Mouse (Mus musculus) midbrain, embryonic 10.5 days (tissue): ENCODE measurements around the gene Harbi1. TPM values are rescaled to one million over a fixed set of nuclear protein-coding genes. Genes with fewer than 3 reads are reported as not detected.
A peak's percentile ranks its signal among the peaks of the same experiment; 100 is the strongest.

ENCODE experiments used
- DNase-seq: peaks from one replicate; pipeline ENCODE4 v3.0.0-alpha.2; 2017; ENCODE audit warnings: low spot score
- H3K27ac ChIP-seq: fragments of 300-500 bp; sonication (generic); replicated peaks from 2 replicates; pipeline ENCODE4 v1.5.1; 2016; ENCODE audit warnings: mild to moderate bottlenecking
- H3K27me3 ChIP-seq: fragments of 300-500 bp; sonication (generic); 2 replicates; pipeline ENCODE4 v1.6.1; 2016; ENCODE audit warnings: low read depth, mild to moderate bottlenecking; ENCODE audit not compliant: poor library complexity, severe bottlenecking
- H3K36me3 ChIP-seq: fragments of 300-500 bp; sonication (generic); 2 replicates; pipeline ENCODE4 v1.6.1; 2016; ENCODE audit warnings: mild to moderate bottlenecking, moderate library complexity
- H3K4me1 ChIP-seq: fragments of 300-500 bp; sonication (generic); 2 replicates; pipeline ENCODE4 v1.6.1; 2016
- H3K4me3 ChIP-seq: fragments of 300-500 bp; sonication (generic); 2 replicates; pipeline ENCODE4 v1.5.1; 2016; ENCODE audit warnings: mild to moderate bottlenecking, moderate library complexity
- H3K9me3 ChIP-seq: fragments of 300-500 bp; sonication (generic); replicated peaks from 2 replicates; pipeline ENCODE4 v1.6.1; 2016; ENCODE audit warnings: mild to moderate bottlenecking
- WGBS: fragments of 180-500 bp; shearing (Covaris S2); methylation state at CpG from one replicate; pipeline ENCODE4 v1.1.7; 2016; 5-methylcytosine and 5-hydroxymethylcytosine counted together
- polyA plus RNA-seq: library from polyadenylated mRNA; unstranded; fragments of >200 nt; fragmentation: Nextera tagmentation; extraction: Ambion mirVana; gene quantifications from 2 replicates; pipeline ENCODE4 v1.2.1, GENCODE M21; 2016

Gene Harbi1
- 22.5 and 26.2 TPM in 2 replicates for polyA plus RNA-seq

DNA sequence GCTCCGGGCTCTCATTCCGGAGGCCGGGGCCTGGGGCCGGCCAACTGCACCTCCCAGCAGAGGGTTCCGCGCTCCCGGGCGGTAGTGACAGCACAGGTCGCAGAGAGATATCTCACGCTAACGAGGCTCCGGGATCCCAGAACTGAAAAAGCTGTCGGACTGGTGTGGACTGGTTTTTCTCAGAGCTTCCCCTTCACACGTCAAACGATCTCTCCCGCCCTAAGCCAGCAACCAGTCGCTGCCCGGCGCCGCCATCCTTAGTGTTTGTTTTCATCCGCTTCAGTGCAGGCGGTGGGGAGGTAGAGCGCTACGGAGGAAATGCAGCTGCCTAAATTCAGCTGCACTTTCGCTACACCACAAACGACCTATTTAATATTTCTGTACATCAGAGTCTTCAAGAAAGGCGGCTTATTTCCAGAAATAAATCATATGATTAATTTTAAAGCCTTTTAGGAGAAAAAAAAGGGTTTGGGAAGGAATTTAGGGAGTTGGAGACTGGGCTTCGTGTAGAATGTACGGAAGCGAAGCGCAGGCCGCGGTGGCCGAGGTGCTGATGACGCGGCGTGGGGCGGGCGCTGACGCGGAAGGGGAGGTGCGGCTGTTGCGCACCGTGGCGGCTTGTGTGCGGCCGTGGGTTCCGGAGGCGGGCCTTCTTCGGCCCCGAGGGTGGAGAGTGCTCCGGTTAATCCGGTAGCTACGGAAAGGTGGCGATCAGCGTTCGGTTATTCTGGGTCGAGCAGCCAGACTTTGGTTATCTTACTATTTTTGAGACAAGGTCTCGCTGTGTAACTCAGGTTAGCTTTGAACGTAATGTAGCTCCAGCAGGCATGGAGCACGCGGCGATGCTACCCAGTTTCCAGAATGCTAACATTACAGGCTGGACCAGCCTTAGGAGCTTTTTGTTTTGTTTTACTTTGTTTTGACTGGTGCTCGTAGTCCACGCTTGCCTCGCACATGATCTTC, at the start of gene Harbi1, which contains the start of gene Atg13:
Harbi1 (plus strand) TSS at position 581 of the 963 bp plus-strand sequence.
Atg13 (minus strand) TSS at position 305 of the 963 bp plus-strand sequence.
- H3K9me3 ChIP-seq, result no peaks in the 10 kb centered on the region
- H3K27me3 ChIP-seq, result no peaks in the 10 kb centered on the region
- peak within 1 kb of the TSS; percentile 93 for H3K4me3 ChIP-seq
- H3K27ac ChIP-seq, result peak within 1 kb of the TSS; percentile 95
- H3K36me3 ChIP-seq, result peaks cover 2% of the 10 kb centered on the region
- DNase-seq, result peak; percentile 91
- WGBS, result under 1% methylated on average over 66 of the region's 66 CpGs
- peaks cover 28% of the 10 kb centered on the region for H3K4me1 ChIP-seq

DNA sequence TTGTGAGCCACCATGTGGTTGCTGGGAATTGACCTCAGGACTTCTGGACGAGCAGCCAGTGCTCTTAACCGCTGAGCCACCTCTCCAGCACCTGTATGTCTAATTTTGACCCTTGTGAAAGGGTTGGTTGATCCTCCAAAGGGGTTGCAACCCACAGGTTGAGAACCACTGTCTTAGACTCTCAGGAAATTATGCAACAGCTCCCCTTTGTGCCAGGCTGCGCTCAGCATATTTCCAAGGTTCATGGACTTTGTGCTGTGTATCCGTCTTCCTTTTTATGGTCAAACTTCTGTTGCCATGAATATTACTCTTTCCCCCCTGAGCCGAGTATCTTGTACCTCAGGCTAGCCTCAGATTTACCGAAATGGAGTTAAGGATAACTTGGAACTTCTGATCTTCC, 49.7 kb upstream of the Harbi1 start:
- no peaks in the 10 kb centered on the region for H3K27me3 ChIP-seq
- no peak overlapping the region for H3K4me3 ChIP-seq
- no peak overlapping the region for H3K27ac ChIP-seq
- no peaks in the 10 kb centered on the region for H3K4me1 ChIP-seq
- no peak for DNase-seq
- no peaks in the 10 kb centered on the region for H3K9me3 ChIP-seq
- WGBS, result 87% methylated on average over 6 of the region's 6 CpGs
- H3K36me3 ChIP-seq, result peaks cover 88% of the 10 kb centered on the region

DNA sequence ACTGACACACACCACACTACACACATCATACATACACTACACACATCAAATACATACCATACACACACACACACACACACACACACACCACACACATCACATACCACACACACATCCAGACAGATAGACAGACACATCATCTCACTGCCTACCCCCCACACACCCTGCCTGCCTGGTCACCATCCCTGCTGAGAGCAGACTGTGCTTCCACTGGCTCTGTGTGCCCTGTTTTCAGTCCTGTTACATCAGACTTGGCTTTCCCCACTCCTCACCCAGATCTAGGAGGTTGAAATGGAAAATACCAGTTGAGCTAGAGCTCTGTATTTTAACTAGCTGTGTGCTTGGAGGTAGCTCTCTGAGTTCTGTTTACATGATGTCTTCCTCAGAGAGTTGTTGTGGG, 45.9 kb upstream of the Harbi1 start:
- no peaks in the 10 kb centered on the region for H3K27me3 ChIP-seq
- H3K27ac ChIP-seq, result no peak overlapping the region
- H3K4me1 ChIP-seq, result no peaks in the 10 kb centered on the region
- no peak overlapping the region for H3K4me3 ChIP-seq
- peaks cover 88% of the 10 kb centered on the region for H3K36me3 ChIP-seq
- DNase-seq, result no peak
- H3K9me3 ChIP-seq, result no peaks in the 10 kb centered on the region

DNA sequence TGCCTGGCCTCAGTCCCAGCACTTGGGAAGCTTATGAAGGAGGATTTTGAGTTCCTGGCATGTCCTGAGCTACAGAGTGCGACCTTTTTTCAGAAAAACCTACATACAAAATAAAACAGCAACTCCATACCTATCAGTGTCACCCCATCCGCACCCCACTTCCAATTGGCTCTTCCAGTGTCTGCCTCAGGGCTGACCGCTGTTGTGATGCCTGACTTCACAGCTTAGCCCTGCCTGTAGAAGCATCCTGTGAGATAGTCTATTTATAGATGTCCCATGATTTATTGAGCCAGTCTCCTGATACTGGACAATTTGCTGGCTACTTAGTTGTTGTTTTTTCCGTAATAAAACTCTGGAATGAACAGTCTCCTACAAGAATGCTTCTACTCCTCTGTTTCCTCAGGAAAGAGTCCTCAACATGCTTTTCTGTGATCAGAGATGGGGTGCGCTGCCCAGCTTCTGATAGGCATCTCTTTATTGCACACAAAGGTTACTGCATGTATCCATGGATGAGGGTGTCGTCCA, 44.2 kb upstream of the Harbi1 start:
- WGBS, result 92% methylated on average over 6 of the region's 6 CpGs
- Histone ChIP-seq H3K9me3 (no peaks in the 10 kb centered on the region), H3K4me1 (no peaks in the 10 kb centered on the region), H3K27me3 (no peaks in the 10 kb centered on the region), H3K4me3 (no peak overlapping the region), H3K27ac (no peak overlapping the region), H3K36me3 (peaks cover 92% of the 10 kb centered on the region)
- DNase-seq, result no peak

DNA sequence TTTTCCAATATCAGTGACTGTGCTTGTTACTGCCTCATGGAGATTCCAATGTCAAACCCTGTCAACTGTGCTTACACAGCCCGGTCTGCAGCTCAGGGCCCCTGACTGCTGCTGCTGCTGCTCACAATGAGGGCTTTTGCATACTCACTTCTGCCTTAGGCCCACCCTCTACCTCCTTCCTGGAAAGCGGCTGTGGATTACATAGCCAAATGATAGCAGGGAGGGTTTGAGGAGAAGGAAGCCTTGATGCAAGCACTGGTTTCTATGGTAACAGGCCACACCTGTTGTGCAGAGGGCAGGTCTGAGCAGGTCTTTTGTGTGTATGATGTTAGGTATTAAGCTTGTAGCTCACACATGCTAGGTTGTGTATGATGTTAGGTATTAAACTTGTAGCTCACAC, 42.9 kb upstream of the Harbi1 start:
- DNase-seq, result no peak
- no peak overlapping the region for H3K4me3 ChIP-seq
- no peaks in the 10 kb centered on the region for H3K4me1 ChIP-seq
- H3K9me3 ChIP-seq, result no peaks in the 10 kb centered on the region
- WGBS, result 84% methylated on average over 2 of the region's 2 CpGs
- H3K27ac ChIP-seq, result no peak overlapping the region
- peaks cover 94% of the 10 kb centered on the region for H3K36me3 ChIP-seq
- no peaks in the 10 kb centered on the region for H3K27me3 ChIP-seq

DNA sequence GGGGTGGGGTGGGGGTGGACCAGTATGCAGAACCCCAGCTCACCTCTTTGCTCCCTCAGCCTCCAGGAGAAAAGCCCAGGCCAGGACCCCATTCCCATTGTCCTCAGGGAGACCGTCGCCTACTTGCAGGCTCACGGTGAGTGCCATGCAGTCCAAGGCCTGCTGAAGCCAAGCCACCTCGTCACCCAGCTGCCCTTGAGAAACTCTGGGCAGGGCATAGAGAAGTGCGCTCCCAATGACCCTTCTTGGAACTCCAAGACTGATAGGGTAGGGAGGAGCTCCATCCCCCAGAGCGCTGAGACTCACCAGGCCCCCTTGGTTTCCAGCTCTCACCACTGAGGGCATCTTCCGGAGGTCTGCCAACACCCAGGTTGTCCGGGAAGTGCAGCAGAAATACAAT, 41.3 kb upstream of the Harbi1 start:
- Histone ChIP-seq H3K9me3 (no peaks in the 10 kb centered on the region), H3K4me3 (no peak overlapping the region), H3K4me1 (no peaks in the 10 kb centered on the region), H3K27me3 (no peaks in the 10 kb centered on the region), H3K36me3 (peaks cover 89% of the 10 kb centered on the region), H3K27ac (no peak overlapping the region)
- DNase-seq, result no peak
- WGBS, result 91% methylated on average over 8 of the region's 8 CpGs

DNA sequence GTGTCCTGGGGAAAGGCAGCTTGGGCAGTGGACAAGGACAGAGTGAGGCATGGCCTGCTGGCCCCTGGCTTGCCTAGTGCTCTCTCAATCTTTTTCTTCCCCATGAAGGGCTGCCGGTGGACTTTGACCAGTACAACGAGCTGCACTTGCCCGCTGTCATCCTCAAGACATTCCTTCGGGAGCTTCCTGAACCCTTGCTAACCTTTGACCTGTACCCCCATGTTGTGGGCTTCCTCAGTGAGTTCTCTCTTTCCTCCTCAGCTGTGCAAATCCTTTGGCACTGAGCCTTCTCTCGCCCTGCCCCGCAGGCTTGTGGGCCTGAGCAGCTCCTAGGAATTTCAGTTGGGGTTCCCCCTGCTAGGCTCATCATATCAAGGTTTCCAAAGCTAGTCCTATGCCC, 40.6 kb upstream of the Harbi1 start:
- Histone ChIP-seq H3K9me3 (no peaks in the 10 kb centered on the region), H3K27me3 (no peaks in the 10 kb centered on the region), H3K4me1 (no peaks in the 10 kb centered on the region), H3K36me3 (peaks cover 89% of the 10 kb centered on the region), H3K27ac (no peak overlapping the region), H3K4me3 (no peak overlapping the region)
- DNase-seq, result no peak
- WGBS, result 96% methylated on average over 6 of the region's 6 CpGs

DNA sequence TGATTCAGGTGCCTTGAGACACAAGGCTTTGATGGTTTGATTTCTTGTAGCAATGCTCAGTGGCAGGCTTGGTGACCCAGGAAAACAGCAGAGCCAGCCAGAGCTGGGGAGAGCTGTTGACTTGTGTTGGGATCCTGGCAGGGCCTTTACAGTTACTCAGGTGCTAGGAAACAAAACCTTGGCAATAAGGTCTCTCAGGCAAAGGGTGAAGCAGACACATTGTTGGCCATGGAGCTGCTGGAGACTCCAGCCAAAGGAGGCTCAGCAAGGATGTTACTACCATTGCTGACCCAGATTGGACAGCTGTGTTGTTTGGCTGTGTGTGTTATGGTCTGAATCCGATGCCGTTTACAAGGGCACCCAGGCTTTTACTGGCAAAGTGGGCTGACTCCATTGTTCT, 37.1 kb upstream of the Harbi1 start:
- Histone ChIP-seq H3K27ac (no peak overlapping the region), H3K36me3 (peaks cover 93% of the 10 kb centered on the region), H3K27me3 (no peaks in the 10 kb centered on the region), H3K4me1 (no peaks in the 10 kb centered on the region), H3K4me3 (no peak overlapping the region), H3K9me3 (no peaks in the 10 kb centered on the region)
- WGBS, result 86% methylated on average over 2 of the region's 2 CpGs
- no peak for DNase-seq

DNA sequence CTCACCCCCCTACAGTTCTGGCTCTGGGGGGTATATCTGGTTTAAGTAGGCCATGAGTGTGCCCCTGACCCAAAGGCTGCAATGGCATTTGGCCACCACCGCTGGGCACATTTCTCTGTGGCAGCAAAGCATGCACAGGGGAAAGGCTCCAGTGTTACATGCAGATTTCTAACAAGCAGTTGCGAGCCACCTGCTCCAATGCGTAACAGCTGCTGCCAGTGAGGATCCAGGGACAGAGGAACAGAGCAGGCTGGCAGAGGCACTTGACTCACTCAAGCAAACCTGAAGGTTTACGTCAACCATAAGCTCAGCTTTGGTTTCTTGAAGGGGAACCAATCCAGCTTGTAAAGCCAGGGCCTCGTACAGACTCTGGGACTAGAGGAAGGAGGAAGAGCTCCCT, 35.8 kb upstream of the Harbi1 start:
- H3K27ac ChIP-seq, result no peak overlapping the region
- H3K4me3 ChIP-seq, result no peak overlapping the region
- H3K9me3 ChIP-seq, result no peaks in the 10 kb centered on the region
- 92% methylated on average over 5 of the region's 5 CpGs for WGBS
- no peaks in the 10 kb centered on the region for H3K27me3 ChIP-seq
- no peaks in the 10 kb centered on the region for H3K4me1 ChIP-seq
- DNase-seq, result no peak
- peaks cover 91% of the 10 kb centered on the region for H3K36me3 ChIP-seq

DNA sequence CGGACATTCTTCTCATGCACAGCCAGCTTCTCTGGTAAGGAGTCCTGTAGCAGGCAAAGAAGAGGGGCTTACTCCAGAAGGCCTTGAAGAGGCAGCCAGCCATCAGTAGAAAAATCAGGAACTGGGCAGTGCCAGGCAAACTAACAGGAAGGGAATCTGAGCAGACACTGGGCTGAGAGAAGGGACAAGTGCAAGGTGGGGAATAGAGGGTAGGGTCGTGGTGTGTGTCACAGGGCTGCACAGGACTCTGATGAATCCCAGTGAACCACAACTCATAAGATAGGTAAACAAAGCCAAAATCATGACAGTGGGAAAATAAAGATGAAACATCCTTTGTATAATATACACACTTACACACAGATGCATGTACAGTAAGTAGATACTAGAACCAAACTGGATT, 34.2 kb upstream of the Harbi1 start:
- no peak for DNase-seq

DNA sequence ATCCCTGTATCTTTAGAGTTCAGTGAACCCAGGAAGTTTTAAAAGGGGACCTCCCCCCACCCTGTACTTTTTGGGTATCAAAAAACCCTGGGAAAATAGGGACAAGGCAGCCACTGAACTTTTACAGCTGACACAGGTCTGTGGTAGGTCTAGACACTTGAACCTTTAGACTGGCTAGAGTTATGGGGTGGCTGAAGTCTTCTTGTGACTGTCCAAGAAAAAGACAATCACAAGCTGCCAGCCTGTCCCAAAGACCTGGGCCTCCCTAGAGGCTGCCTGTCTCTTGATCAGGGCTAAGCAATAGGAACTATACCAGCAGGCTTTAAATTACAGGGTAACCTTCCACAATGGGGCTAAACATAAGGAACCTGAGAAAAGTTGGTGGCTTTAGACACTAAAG, 33.7 kb upstream of the Harbi1 start:
- no peaks in the 10 kb centered on the region for H3K27me3 ChIP-seq
- no peaks in the 10 kb centered on the region for H3K9me3 ChIP-seq
- no peak for DNase-seq
- H3K4me1 ChIP-seq, result no peaks in the 10 kb centered on the region
- no peak overlapping the region for H3K27ac ChIP-seq
- no peak overlapping the region for H3K4me3 ChIP-seq
- H3K36me3 ChIP-seq, result peaks cover 90% of the 10 kb centered on the region

More for the DNA sequence above, 34.2 kb upstream of the Harbi1 start:
- no peaks in the 10 kb centered on the region for H3K27me3 ChIP-seq
- no peak overlapping the region for H3K4me3 ChIP-seq
- WGBS, result 80% methylated on average over 2 of the region's 2 CpGs
- H3K36me3 ChIP-seq, result peaks cover 90% of the 10 kb centered on the region
- H3K4me1 ChIP-seq, result no peaks in the 10 kb centered on the region
- no peak overlapping the region for H3K27ac ChIP-seq
- no peaks in the 10 kb centered on the region for H3K9me3 ChIP-seq

DNA sequence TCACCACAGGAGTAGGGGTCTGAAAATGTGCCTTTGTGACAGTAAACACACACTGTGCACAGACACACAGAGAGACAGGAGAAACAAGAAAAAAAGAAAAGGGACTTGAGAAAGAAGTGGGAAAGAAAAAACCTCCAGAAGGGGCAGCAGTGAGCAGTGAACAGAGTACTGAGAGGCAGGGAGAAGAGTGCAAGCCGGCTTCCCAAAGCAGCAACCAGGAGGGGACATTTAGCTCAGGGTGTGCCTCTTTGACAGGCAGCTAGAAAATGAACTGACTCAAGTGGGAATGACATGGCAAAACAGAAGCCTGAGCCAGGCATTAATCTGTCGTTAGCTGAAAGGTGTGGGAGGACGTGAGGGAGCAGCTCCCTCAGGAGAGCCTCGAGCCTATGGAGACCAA, 27.8 kb upstream of the Harbi1 start:
- Histone ChIP-seq H3K27me3 (no peaks in the 10 kb centered on the region), H3K4me3 (no peak overlapping the region), H3K36me3 (peaks cover 68% of the 10 kb centered on the region), H3K9me3 (no peaks in the 10 kb centered on the region), H3K27ac (no peak overlapping the region), H3K4me1 (no peaks in the 10 kb centered on the region)
- peak; percentile 29 for DNase-seq
- 64% methylated on average over 4 of the region's 4 CpGs for WGBS

DNA sequence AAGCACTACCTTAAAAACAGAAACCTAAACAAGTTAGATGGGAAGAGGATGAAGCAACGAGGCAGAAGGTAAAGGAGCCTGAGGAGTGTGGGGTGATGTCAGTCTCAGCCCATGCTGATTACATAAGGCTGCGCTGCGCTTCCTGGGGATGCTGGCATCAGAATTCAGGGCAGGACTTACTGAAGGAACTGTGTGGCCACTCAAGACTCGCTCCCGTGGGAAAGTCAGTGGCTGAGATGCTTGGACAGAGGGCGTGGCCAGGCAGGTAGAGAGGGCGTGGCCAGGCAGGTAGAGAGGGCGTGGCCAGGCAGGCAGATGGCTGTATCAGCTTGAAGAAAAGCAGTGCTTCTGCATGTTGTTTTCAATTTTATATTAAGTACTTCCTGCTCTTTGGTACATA, 26.7 kb upstream of the Harbi1 start:
- Histone ChIP-seq H3K9me3 (no peaks in the 10 kb centered on the region), H3K4me1 (no peaks in the 10 kb centered on the region), H3K27ac (no peak overlapping the region), H3K4me3 (no peak overlapping the region), H3K27me3 (no peaks in the 10 kb centered on the region), H3K36me3 (peaks cover 64% of the 10 kb centered on the region)
- no peak for DNase-seq
- 80% methylated on average over 8 of the region's 8 CpGs for WGBS
